In genomic region chr8:111742261-111743037, GRCm38 (mm10) we compare ENCODE assay signal across 9 mouse cellular contexts. TPM values are rescaled to one million over a fixed set of nuclear protein-coding genes. Genes with fewer than 3 reads are reported as not detected.
DNase-seq lines count a peak whose midpoint lies in the region; ATAC-seq and TF ChIP-seq lines count a peak whose summit lies in the region.
"Had no signal": no experiment of that assay in that cellular context is flagged by ENCODE, and none has a peak within 500 bp of the region (broad histone marks: within the 10 kb centered on the region; RNA-seq: fewer than 3 reads in every experiment).

No protein-coding gene starts in this region.

- intact Hi-C loops in left cerebral cortex, adult 2 months (cut with DNase I) = loop anchor here (2.0 kb wide), 1 partner anchor 26 kb away; no protein-coding TSS in a partner anchor
- intact Hi-C loops in left cerebral cortex, postnatal 36 days (cut with DNase I) = loop anchor here (5.0 kb wide), 1 partner anchor 65 kb away; no protein-coding TSS in a partner anchor
- intact Hi-C loops in gastrocnemius, postnatal 14 days (cut with DNase I; ENCODE audit: low total_unique reads) = no loop called here

- peak overlapping the region; percentile 89 for H3K27ac ChIP-seq in left cerebral cortex, adult 2 months
- H3K27ac ChIP-seq in forebrain, postnatal 0 days (ENCODE audit: low read depth, low read length) = peak overlapping the region; percentile 82
- H3K27ac ChIP-seq in midbrain, embryonic 13.5 days = peak overlapping the region; percentile 83

- no peak for TF ChIP-seq CTCF in left cerebral cortex, adult 2 months (IDR thresholded peaks at IDR 0.05)
- no peak for TF ChIP-seq CTCF in forebrain, postnatal 0 days (IDR thresholded peaks at IDR 0.05; ENCODE audit: low read depth)

- ATAC-seq in cerebellum, adult (ENCODE audit: insufficient number of reproducible peaks, low FRiP score, low TSS enrichment) = peak; percentile 38
- peak; percentile 69 for ATAC-seq in forebrain, postnatal 0 days
- peak; percentile 2; the same call in 1 of the 2 replicates for ATAC-seq in midbrain, embryonic 13.5 days

- peak overlapping the region; percentile 72 for H3K4me2 ChIP-seq in forebrain, postnatal 0 days (ENCODE audit: low read depth)
- H3K4me2 ChIP-seq in midbrain, embryonic 13.5 days (replicated peaks) = peak overlapping the region; percentile 69

- H3K36me3 ChIP-seq in forebrain, postnatal 0 days (ENCODE audit: insufficient read depth) = no peaks in the 10 kb centered on the region
- no peaks in the 10 kb centered on the region for H3K36me3 ChIP-seq in midbrain, embryonic 13.5 days

- H3K9me3 ChIP-seq in forebrain, postnatal 0 days (ENCODE audit: low read length) = no peaks in the 10 kb centered on the region
- H3K9me3 ChIP-seq in midbrain, embryonic 13.5 days = no peaks in the 10 kb centered on the region

- peak overlapping the region; percentile 92 for H3K9ac ChIP-seq in forebrain, postnatal 0 days
- H3K9ac ChIP-seq in midbrain, embryonic 13.5 days (replicated peaks) = peak overlapping the region; percentile 99

- H3K4me3 ChIP-seq in left cerebral cortex, adult 2 months = peak overlapping the region; percentile 82
- H3K4me3 ChIP-seq in forebrain, postnatal 0 days (ENCODE audit: low read depth, low read length) = peak overlapping the region; percentile 78
- peak overlapping the region; percentile 97 for H3K4me3 ChIP-seq in midbrain, embryonic 13.5 days (replicated peaks)

- peak in 1 of 2 experiments; percentile 58 for DNase-seq in left cerebral cortex, adult 2 months (ENCODE audit: extremely low spot score in 1 of 2, low spot score in 2 of 2)
- DNase-seq in left cerebral cortex, postnatal 36 days (ENCODE audit: low spot score in 2 of 2) = no peak
- DNase-seq in forebrain, postnatal 0 days = peak; percentile 67
- DNase-seq in kidney, postnatal 10 days = peak; percentile 79
- DNase-seq in gastrocnemius, postnatal 14 days = no peak
- DNase-seq in right cerebral cortex, postnatal 14 days = no peak

- 4% methylated on average over 11 of the region's 11 CpGs for WGBS in forebrain, postnatal 0 days
- WGBS in midbrain, embryonic 13.5 days = 18% methylated on average over 11 of the region's 11 CpGs

- no peaks in the 10 kb centered on the region for H3K27me3 ChIP-seq in forebrain, postnatal 0 days (ENCODE audit: insufficient read depth, low read length)
- H3K27me3 ChIP-seq in midbrain, embryonic 13.5 days = no peaks in the 10 kb centered on the region

- H3K4me1 ChIP-seq in forebrain, postnatal 0 days (ENCODE audit: insufficient read depth) = peaks cover 34% of the 10 kb centered on the region
- peaks cover 79% of the 10 kb centered on the region for H3K4me1 ChIP-seq in midbrain, embryonic 13.5 days (replicated peaks)

RNA-seq across cellular contexts. Expression of gene Bcar1, which starts 1.2 kb away (rescaled TPM):
- 10 to 100 TPM; 49.3 to 54.2 TPM for total RNA-seq in left cerebral cortex, adult 2 months (2021)
- total RNA-seq in left cerebral cortex, postnatal 36 days (2021) = 10 to 100 TPM; 51.8 to 53.9 TPM
- 53.4 and 60.3 TPM in 2 replicates for total RNA-seq in forebrain, postnatal 0 days (2014; rRNA removed)
- polyA plus RNA-seq in forebrain, postnatal 0 days (2015; fragmentation: Nextera tagmentation; extraction: Ambion mirVana) = 43.4 and 47.0 TPM in 2 replicates
- polyA plus RNA-seq in midbrain, embryonic 13.5 days (2015; fragmentation: Nextera tagmentation; extraction: Ambion mirVana) = 48.7 and 55.0 TPM in 2 replicates
- 10 to 100 TPM; 15.5 to 17.4 TPM for total RNA-seq in gastrocnemius, postnatal 14 days (2021)

RNA-seq across cellular contexts. Expression of gene Ctrb1, which starts 51.6 kb away (rescaled TPM):
- not detected for total RNA-seq in left cerebral cortex, adult 2 months (2021)
- total RNA-seq in left cerebral cortex, postnatal 36 days (2021) = not detected
- not detected in 2 replicates for total RNA-seq in forebrain, postnatal 0 days (2014; rRNA removed)
- polyA plus RNA-seq in forebrain, postnatal 0 days (2015; fragmentation: Nextera tagmentation; extraction: Ambion mirVana) = not detected in 2 replicates
- polyA plus RNA-seq in midbrain, embryonic 13.5 days (2015; fragmentation: Nextera tagmentation; extraction: Ambion mirVana) = 1.6 and 2.2 TPM in 2 replicates
- total RNA-seq in gastrocnemius, postnatal 14 days (2021) = under 1 TPM in 1 of 2 experiments, not detected in 1; 0.44 TPM
- total RNA-seq: layer of hippocampus, postnatal 10 days had no signal

Comparison
In these comparisons a context has a peak if more than half of its experiments do, and no peak if none do; other contexts are left out.
1. DNase-seq: peak in forebrain, postnatal 0 days (single experiment) and kidney, postnatal 10 days (single experiment); none in left cerebral cortex, postnatal 36 days (0 of 2), gastrocnemius, postnatal 14 days (single experiment) and right cerebral cortex, postnatal 14 days (single experiment).
2. ATAC-seq: peak in every context shown above with its lines; median percentile 69 in forebrain, postnatal 0 days; 38 in cerebellum, adult; 2 in midbrain, embryonic 13.5 days.
3. Peak in every context shown above with its lines, with median percentiles within 50 percentile points of each other: H3K27ac ChIP-seq and H3K4me3 ChIP-seq.